Mouse (Mus musculus) myocyte (in vitro differentiated cells): ENCODE measurements around the gene Ndufb10.

ENCODE experiments used
- E2F4 ChIP-seq: IDR thresholded peaks from one replicate; pipeline ENCODE4 v1.6.1; 2011; ENCODE audit warnings: mild to moderate bottlenecking, control low read depth, moderate library complexity; ENCODE audit not compliant: insufficient read depth
- MYOD1 ChIP-seq, 3 experiments: IDR thresholded peaks; one replicate each; pipeline ENCODE4 v1.6.1; 2011; ENCODE audit warnings: control low read depth in 2 of 3, low read depth in 2 of 3, mild to moderate bottlenecking in 2 of 3, moderate library complexity in 1 of 3; ENCODE audit not compliant: insufficient read length in 2 of 3, control insufficient read depth in 1 of 3
- POLR2A ChIP-seq: IDR thresholded peaks from one replicate; pipeline ENCODE4 v1.6.1; 2011; ENCODE audit warnings: low read depth, mild to moderate bottlenecking, control low read depth, moderate library complexity; ENCODE audit not compliant: insufficient read length
- POLR2AphosphoS2 ChIP-seq: IDR thresholded peaks from one replicate; pipeline ENCODE4 v1.6.1; 2011; ENCODE audit warnings: low read depth, control low read depth; ENCODE audit not compliant: insufficient read length
- TCF12 ChIP-seq: IDR thresholded peaks from one replicate; pipeline ENCODE4 v1.6.1; 2011; ENCODE audit warnings: mild to moderate bottlenecking, control low read depth; ENCODE audit not compliant: poor library complexity, insufficient read depth, severe bottlenecking
- TCF3 ChIP-seq: IDR thresholded peaks from one replicate; pipeline ENCODE4 v1.6.1; 2011; ENCODE audit warnings: low read depth, control low read depth; ENCODE audit not compliant: insufficient read length
- USF1 ChIP-seq: IDR thresholded peaks from one replicate; pipeline ENCODE4 v1.6.1; 2011; ENCODE audit warnings: low read depth, mild to moderate bottlenecking, control low read depth, moderate library complexity

DNA sequence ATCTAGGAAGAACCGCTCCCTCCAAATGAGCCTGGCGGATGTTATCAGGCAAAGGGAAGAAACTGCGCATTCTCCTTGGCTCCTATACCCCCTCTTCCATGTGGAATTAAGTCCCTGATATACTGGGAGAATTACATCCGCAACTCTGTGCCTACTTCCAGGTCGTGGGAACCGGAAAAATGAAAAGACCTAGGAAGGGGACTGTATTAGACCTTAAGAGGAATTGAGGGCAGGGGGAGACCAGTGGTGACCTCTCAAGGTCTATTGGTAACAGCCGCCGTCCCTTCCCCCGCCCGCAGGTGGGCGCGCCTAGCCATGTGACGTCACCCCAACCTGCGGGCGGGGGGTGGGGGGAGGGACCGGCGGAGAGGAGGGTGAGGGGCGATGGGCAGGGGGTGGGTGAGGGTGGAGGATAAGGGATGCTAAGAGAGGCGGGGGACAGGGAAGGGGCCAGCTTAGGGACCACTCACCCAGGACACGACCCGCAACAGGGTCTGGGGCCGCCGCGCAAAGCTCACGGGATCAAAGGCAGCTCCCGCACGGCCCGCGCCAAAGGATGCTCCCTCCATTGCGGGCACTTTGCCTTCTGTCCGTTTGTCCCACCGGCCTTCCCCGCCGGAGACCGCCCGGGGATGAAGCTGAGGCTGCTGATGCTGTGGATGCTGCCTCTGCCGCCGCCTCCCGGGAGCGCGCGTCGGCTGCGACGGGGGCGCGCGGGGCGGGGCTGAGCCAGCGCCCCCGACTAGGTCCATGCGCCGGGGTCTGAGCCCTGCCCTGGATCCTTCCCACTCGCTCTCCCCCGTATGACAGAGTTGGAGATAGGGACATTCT lies 34.8 kb downstream of the Ndufb10 start, which contains the start of gene Syngr3:
- TF ChIP-seq TCF12 = no peak
- TF ChIP-seq POLR2A = no peak
- TF ChIP-seq USF1 = no peak
- no peak for TF ChIP-seq E2F4
- TF ChIP-seq POLR2AphosphoS2 = no peak
- TF ChIP-seq MYOD1 (IDR thresholded peaks at IDR 0.05; ENCODE audit: control insufficient read depth in 1 of 3, insufficient read length in 2 of 3, low read depth in 2 of 3) = no peak
- no peak for TF ChIP-seq TCF3
